Mouse (Mus musculus) limb, embryonic 10.5 days (tissue): ENCODE measurements at regions not wholly inside any gene's neighbourhood (a gene's known extent, or its start where the extent isn't known, plus 50 kb on each side); places are given as distances from the start of the nearest gene placed in this dataset.

Experiments
- DNase-seq: peaks from one replicate; pipeline ENCODE4 v3.0.0-alpha.2; 2017; ENCODE audit warnings: low spot score
- H3K27ac ChIP-seq: fragments of 300-500 bp; sonication (generic); 2 replicates; pipeline ENCODE4 v1.5.1; 2016; ENCODE audit warnings: mild to moderate bottlenecking
- H3K27me3 ChIP-seq: fragments of 300-500 bp; sonication (generic); 2 replicates; pipeline ENCODE4 v1.6.1; 2016; ENCODE audit warnings: low read depth, mild to moderate bottlenecking; ENCODE audit not compliant: poor library complexity, severe bottlenecking
- H3K36me3 ChIP-seq: fragments of 300-500 bp; sonication (generic); 2 replicates; pipeline ENCODE4 v1.6.1; 2016; ENCODE audit warnings: mild to moderate bottlenecking, moderate library complexity
- H3K4me1 ChIP-seq: fragments of 300-500 bp; sonication (generic); 2 replicates; pipeline ENCODE4 v1.6.1; 2016
- H3K4me3 ChIP-seq: fragments of 300-500 bp; sonication (generic); 2 replicates; pipeline ENCODE4 v1.5.1; 2016; ENCODE audit warnings: mild to moderate bottlenecking, moderate library complexity
- H3K9me3 ChIP-seq: fragments of 300-500 bp; sonication (generic); replicated peaks from 2 replicates; pipeline ENCODE4 v1.6.1; 2016; ENCODE audit warnings: mild to moderate bottlenecking
- WGBS: fragments of 180-500 bp; shearing (Covaris S2); methylation state at CpG from one replicate; pipeline ENCODE4 v1.1.7; 2016; 5-methylcytosine and 5-hydroxymethylcytosine counted together

DNA sequence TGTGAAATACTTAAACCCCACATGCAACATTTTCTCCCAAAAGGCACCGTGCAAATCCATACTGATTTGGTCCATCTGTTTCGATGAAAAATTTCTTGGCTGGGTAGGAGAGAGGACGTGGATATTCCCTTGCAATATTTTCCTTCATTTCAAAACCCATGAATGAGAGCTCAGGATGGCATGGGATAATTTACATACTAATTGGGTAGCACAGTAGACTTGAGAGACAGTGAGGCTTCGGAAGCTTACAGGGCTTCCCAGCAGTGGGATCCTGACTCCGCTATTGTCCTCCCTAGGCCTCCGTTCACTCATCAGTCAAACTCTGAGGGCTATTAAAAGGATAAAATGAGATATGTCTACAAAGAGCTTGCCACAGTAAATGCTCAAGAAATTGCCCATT is 59.8 kb downstream of the Sox3 start:
- H3K36me3 ChIP-seq: no peaks in the 10 kb centered on the region
- no peak for DNase-seq
- no peaks in the 10 kb centered on the region for H3K9me3 ChIP-seq
- no peak overlapping the region for H3K27ac ChIP-seq
- H3K4me3 ChIP-seq: no peak overlapping the region
- 80% methylated on average over 6 of the region's 6 CpGs for WGBS
- H3K4me1 ChIP-seq: no peaks in the 10 kb centered on the region
- H3K27me3 ChIP-seq: peaks cover 8% of the 10 kb centered on the region; the same call in 1 of the 2 replicates

DNA sequence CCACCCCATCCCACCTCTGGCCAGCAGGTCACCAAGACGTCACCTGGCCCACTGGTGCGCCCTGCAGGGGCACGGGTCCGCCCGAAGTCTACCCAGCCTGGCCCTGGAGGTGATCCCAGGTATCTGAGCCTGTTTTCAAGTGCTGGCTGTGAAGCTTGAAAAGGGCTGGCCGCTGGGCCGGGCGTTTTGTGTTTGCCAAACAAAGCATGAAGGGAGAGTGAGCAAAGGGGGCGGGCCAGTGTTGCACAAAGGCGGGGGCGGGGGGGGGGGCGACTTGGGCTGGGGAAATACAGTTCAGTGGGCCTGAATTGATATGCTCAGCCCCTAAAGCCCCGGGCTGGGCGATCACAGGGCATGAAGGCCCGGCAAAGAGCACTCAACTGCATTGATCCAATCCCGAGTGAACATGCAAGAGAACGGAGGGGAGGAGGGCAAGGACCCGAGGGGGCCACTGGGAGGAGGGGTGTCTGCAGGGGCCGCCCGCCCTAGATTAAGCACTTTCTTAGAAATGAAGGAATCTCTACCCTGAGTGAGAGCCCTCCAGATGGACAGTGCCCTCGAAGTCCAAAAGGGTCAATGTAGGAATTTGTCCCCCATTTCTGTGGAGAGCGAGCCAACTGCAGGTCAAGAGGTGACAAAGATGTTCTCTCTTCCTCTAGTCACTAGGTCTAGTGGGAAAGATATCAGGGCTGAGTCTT is 61.8 kb downstream of the Sox3 start:
- WGBS: 32% methylated on average over 19 of the region's 22 CpGs
- no peak for DNase-seq
- Histone ChIP-seq H3K36me3 (no peaks in the 10 kb centered on the region), H3K27me3 (peaks cover 8% of the 10 kb centered on the region; the same call in 1 of the 2 replicates), H3K9me3 (no peaks in the 10 kb centered on the region), H3K4me3 (no peak overlapping the region), H3K27ac (no peak overlapping the region), H3K4me1 (no peaks in the 10 kb centered on the region)

DNA sequence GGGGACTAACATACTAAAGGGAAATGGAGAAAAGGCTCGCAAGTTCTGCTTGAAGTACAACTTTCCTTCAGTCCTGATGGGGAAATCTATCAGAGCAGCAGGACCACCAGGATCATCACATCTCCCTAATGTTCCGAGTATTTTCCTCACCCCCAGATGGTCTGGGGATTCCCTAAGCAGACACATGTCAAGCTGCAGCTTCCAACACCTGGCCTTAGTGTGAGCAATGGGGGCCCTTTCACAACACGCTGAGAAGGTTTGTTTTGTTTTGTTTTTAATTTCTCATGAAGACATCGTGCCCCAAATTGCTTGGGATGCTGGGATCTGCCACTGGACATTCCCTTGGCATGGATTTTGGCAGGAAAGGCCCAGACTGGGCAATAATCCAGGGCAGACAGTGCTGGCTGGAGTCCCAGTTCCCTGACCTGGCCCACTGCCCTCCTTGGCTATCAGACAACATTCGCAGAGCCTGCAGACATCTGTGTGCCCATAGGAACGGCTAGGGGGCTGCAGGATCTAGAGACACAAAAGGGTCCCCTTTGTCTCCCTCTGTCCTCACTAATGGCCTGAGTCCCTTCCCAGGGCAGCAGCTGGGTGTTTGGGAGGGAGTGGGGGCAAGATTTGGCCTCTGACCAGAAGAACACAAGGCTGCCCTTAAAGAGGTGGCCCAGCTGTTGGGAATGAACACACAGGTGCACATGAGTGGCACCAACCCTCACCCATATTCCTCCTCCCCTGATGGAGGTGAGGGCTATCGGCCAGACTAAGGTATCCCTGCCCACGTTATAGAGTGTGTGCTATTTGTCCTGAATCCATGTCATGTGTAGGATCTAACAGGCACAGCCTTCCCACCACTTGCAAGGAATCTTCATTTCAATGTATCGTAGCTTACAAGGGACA is 67.8 kb downstream of the Sox3 start:
- WGBS: 86% methylated on average over 9 of the region's 9 CpGs
- Histone ChIP-seq H3K4me1 (no peaks in the 10 kb centered on the region), H3K4me3 (no peak overlapping the region), H3K36me3 (no peaks in the 10 kb centered on the region), H3K27ac (no peak overlapping the region), H3K27me3 (no peaks in the 10 kb centered on the region), H3K9me3 (no peaks in the 10 kb centered on the region)
- no peak for DNase-seq

DNA sequence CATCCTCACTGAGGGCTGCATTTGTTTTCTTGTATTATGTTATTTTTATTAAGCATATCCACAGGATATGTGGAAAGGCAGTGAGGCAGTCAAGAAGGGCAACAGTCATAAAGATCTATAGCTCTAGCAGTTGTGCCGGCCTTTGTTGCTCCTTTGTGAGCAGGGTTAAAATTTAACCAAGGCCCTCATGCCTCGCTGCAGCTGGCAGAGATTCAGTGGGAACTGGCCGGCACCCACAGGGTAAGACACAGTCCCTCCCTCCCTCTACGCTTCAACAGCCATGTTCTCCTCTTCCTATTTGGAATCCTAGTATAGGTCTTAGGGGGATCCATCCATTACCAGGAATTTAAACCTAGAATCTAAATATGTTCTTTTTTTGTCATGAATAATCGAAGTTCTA is 94.7 kb downstream of the Sox3 start:
- Histone ChIP-seq H3K27ac (no peak overlapping the region), H3K27me3 (0 out of 2 replicates have a peak, but pooled peaks cover 4% of the 10 kb centered on the region), H3K4me3 (no peak overlapping the region), H3K4me1 (no peaks in the 10 kb centered on the region), H3K36me3 (no peaks in the 10 kb centered on the region), H3K9me3 (no peaks in the 10 kb centered on the region)
- 73% methylated on average over 5 of the region's 5 CpGs for WGBS
- no peak for DNase-seq

DNA sequence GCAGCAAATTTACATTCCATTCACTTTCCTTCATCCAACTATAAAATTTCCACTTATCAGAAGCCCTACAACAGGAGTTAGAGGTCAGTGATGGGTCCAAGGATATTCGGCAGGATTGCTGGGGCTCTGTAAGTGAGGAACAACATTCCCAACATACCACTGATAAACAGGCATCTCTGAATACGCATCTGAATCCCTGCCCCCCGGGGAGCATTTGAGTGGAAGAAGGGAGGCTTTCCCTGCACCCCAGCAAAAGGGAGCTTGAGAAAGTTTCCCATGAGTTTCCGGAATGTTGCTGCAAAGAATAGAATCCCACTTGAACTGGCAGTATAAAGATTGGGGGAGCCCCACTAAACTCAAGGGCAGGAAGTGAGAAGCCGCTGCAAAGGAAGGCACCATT is 112.5 kb downstream of the Sox3 start:
- Histone ChIP-seq H3K4me3 (no peak overlapping the region), H3K27me3 (no peaks in the 10 kb centered on the region), H3K9me3 (no peaks in the 10 kb centered on the region), H3K27ac (no peak overlapping the region), H3K4me1 (no peaks in the 10 kb centered on the region), H3K36me3 (no peaks in the 10 kb centered on the region)
- 54% methylated on average over 5 of the region's 5 CpGs for WGBS
- no peak for DNase-seq

DNA sequence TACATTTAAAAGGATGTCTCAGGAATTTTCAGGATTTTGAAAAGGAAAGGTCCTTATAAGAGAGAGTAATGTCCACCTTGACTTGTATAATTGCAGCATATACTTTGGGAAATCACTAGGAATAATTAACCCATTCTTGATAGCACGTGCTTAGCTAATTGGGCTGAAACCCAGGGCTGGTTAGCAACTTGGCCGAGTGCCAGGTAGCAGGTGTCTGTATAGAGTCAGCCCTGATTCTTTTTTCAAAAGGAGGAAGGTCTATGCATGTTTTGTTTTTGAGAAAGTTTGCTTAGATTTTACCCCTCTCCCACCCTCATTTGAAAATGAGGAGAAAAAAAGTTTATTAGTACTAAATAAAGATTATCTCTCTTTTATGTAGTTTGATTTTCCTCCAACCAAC is 113.1 kb downstream of the Sox3 start:
- Histone ChIP-seq H3K36me3 (no peaks in the 10 kb centered on the region), H3K27ac (no peak overlapping the region), H3K4me1 (no peaks in the 10 kb centered on the region), H3K9me3 (no peaks in the 10 kb centered on the region), H3K4me3 (no peak overlapping the region), H3K27me3 (no peaks in the 10 kb centered on the region)
- 66% methylated on average over 2 of the region's 2 CpGs for WGBS
- no peak for DNase-seq

DNA sequence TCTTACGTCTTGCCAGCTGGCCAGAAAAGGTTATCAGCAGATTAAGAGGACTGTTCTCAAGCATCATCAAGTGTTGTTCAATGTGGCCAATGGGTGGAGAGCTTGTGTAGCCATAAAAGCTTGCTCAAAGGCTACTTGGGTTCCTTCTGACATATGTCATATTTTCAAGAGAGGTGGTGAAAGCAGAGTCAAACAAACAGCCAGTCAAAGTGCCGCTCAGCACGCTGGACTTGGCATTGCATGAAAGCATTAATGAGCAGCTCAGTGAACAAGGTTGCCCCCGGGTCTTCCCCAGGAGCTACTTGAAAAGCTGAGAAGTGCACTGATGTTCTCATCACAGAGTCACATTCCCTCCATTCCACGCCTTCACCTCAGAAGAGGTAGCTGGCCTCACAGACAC is 119.6 kb downstream of the Sox3 start:
- Histone ChIP-seq H3K36me3 (no peaks in the 10 kb centered on the region), H3K4me1 (no peaks in the 10 kb centered on the region), H3K9me3 (no peaks in the 10 kb centered on the region), H3K27me3 (no peaks in the 10 kb centered on the region), H3K4me3 (no peak overlapping the region), H3K27ac (no peak overlapping the region)
- no peak for DNase-seq
- 84% methylated on average over 5 of the region's 5 CpGs for WGBS

DNA sequence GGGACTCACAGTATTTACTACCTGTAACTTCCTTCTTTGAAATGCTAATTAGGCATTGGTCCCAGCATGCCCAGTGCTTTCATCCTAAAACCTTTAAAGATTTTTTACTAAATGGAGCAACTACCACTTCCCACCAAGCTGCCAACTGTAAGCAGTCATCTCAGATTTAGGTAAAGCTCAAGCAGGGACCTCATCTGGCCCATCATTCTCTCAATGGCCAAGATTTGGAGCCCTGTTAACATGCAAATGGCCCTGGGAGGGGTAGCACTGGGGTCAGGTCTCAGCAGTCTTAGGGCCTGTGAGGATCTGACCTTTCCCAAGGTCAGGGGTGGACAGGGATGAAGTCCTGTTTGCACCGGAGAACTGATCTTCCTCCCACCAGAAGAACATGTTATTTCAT is 120.8 kb downstream of the Sox3 start:
- H3K9me3 ChIP-seq: no peaks in the 10 kb centered on the region
- 56% methylated on average over 1 of the region's 1 CpGs for WGBS
- no peaks in the 10 kb centered on the region for H3K4me1 ChIP-seq
- DNase-seq: no peak
- no peaks in the 10 kb centered on the region for H3K36me3 ChIP-seq
- no peaks in the 10 kb centered on the region for H3K27me3 ChIP-seq
- H3K4me3 ChIP-seq: no peak overlapping the region
- H3K27ac ChIP-seq: no peak overlapping the region

DNA sequence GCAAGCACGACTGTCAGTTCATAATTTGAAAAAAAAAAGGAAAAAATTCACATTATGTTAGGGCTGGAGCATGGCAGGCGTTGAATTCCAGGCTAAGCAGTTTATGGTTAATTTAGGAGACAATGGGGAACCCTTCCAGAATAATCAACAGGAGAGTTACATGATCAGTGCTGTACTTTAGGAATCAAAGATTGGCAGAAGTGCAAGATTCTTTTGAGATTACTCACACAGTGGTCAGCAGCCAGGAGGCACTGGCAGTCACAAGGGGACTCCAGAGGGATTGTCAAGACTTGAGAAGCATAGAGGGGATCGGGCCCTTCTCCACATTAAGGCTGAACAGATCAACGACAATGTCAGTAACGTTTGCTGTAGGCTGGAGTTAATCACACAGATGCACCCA is 142.8 kb downstream of the Sox3 start:
- Histone ChIP-seq H3K27me3 (no peaks in the 10 kb centered on the region), H3K27ac (no peak overlapping the region), H3K36me3 (no peaks in the 10 kb centered on the region), H3K4me3 (no peak overlapping the region), H3K9me3 (no peaks in the 10 kb centered on the region), H3K4me1 (no peaks in the 10 kb centered on the region)
- DNase-seq: no peak
- WGBS: 83% methylated on average over 5 of the region's 5 CpGs

DNA sequence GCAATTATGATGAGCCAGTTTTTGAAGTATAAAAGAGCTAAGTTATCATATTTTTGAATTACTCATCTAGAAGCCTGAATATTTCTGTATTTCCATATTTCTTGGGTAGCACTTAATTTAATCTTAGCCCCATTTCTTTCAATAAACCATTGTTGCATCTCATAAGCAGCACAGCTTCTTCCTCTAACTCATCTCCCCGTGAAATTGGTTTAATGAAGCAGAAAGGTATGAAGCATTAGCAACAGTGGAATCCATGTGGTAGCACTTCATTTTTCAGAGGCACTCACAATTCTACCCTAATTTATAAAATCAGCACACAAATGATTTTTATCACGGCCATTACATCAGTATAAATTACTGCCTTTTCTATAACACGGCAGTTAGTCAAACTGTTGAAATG is 149.3 kb downstream of the Sox3 start:
- H3K27ac ChIP-seq: no peak overlapping the region
- H3K4me1 ChIP-seq: no peaks in the 10 kb centered on the region
- no peak for DNase-seq
- H3K4me3 ChIP-seq: no peak overlapping the region
- WGBS: 85% methylated on average over 3 of the region's 3 CpGs
- no peaks in the 10 kb centered on the region for H3K9me3 ChIP-seq
- H3K27me3 ChIP-seq: no peaks in the 10 kb centered on the region
- no peaks in the 10 kb centered on the region for H3K36me3 ChIP-seq

DNA sequence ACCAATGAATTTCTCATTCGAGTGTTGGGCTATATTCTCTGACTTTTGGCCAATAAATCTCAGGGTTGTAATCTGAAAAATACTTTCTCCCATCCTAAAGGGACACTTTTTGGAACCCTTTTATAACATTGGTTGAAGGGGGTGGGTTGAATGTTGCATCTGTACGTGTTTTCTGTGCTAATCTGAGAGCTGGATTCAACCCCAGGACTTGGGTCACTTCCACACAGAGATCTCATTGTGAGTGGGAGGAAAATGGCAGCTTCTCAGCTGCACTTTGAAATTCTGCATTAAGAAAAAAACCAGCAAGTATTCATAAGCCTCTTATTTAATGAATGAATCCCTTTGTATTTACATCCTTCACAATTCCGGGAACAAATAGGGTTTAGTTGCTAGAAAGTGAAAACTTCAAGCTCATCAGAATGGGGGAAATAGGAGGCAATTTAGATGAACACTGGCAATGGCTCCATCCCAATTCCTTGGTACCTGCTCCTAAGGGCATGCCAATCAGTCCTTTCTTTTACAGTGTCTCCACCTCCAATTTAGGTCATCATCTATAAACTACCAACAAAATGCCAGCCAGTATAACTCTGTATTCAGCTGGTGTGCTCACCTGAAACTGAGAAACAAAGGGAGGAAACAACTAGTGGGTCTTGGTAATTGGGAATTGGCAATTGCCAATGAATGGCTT is 150.1 kb downstream of the Sox3 start:
- no peaks in the 10 kb centered on the region for H3K9me3 ChIP-seq
- no peak for DNase-seq
- no peak overlapping the region for H3K27ac ChIP-seq
- no peak overlapping the region for H3K4me3 ChIP-seq
- no peaks in the 10 kb centered on the region for H3K4me1 ChIP-seq
- WGBS: 81% methylated on average over 3 of the region's 3 CpGs
- no peaks in the 10 kb centered on the region for H3K36me3 ChIP-seq
- no peaks in the 10 kb centered on the region for H3K27me3 ChIP-seq

DNA sequence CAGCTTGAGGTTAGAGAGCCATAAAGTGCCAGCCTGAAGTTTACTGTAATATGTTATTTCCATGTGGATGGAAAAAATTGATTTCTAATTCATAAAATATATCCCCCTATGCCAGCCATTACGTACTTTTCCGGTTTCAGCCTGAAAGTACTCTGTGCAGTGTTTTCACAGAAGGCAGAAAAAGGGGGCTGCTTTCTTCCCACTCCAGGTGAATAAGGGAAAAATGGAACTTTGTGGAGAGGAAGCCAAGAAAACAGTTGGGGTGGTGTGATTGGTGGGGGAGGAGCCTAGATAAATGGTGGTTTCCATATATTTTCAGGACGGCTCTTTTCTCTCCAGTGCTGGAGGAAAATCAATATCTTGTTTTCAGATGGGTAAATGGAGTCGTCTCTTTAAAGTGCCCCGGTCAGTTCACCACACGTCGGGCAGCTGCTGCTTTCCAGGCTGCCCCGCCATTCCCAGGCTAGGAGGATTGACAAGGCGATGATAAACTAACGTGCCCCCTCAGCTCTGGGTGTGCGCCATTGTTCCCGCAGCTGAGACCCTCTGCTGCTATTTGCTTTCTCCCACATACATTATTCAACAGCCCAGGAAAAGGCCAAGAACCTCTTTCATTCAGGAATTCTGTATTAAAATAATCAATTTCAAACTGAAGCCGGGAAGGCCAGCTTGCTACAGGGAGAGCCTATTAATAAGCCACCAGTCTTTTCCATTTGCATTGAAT is 127.1 kb upstream of the Atp11c start:
- DNase-seq: no peak
- WGBS: 40% methylated on average over 13 of the region's 13 CpGs
- H3K4me3 ChIP-seq: no peak overlapping the region
- H3K27me3 ChIP-seq: peaks cover 12% of the 10 kb centered on the region
- no peaks in the 10 kb centered on the region for H3K36me3 ChIP-seq
- H3K4me1 ChIP-seq: no peaks in the 10 kb centered on the region
- no peaks in the 10 kb centered on the region for H3K9me3 ChIP-seq
- H3K27ac ChIP-seq: no peak overlapping the region
